Mouse (Mus musculus): Measurements from ENCODE around the gene Gp1ba.

The Gp1ba gene

GRCm38 (mm10) chr11:70638714-70639278 lies at the start of gene Gp1ba:
TSS of gene Gp1ba (plus strand) at chr11:70639122.
- in situ Hi-C loops (cut with MboI, MseI), result no loop called here

- in situ Hi-C loops (cut with MboI, MseI), result no loop called here
Measured at GRCm38 (mm10) chr11:70591733-70592132, 47.2 kb upstream of the Gp1ba start.

GRCm38 (mm10) chr11:70594253-70594989 lies 44.5 kb upstream of the Gp1ba start:
- in situ Hi-C loops (cut with MboI, MseI), result no loop called here

- in situ Hi-C loops (cut with MboI, MseI), result no loop called here
Measured at GRCm38 (mm10) chr11:70595638-70596037, 43.3 kb upstream of the Gp1ba start.

- in situ Hi-C loops (cut with MboI, MseI), result no loop called here
Measured at GRCm38 (mm10) chr11:70596094-70596493, 42.8 kb upstream of the Gp1ba start.

GRCm38 (mm10) chr11:70597301-70597700 lies 41.6 kb upstream of the Gp1ba start:
- in situ Hi-C loops (cut with MboI, MseI), result no loop called here

GRCm38 (mm10) chr11:70598451-70598953 lies 40.4 kb upstream of the Gp1ba start:
- in situ Hi-C loops (cut with MboI, MseI), result no loop called here

GRCm38 (mm10) chr11:70605024-70605566 lies 33.8 kb upstream of the Gp1ba start:
- in situ Hi-C loops (cut with MboI, MseI), result loop anchor here (5.0 kb wide), 2 partner anchors 63 to 193 kb away; partner anchors contain the start of genes Pelp1 and Pld2

- in situ Hi-C loops (cut with MboI, MseI), result loop anchor here (5.0 kb wide), 2 partner anchors 64 to 194 kb away; partner anchors contain the start of genes Pelp1 and Pld2
Measured at GRCm38 (mm10) chr11:70606717-70607116, 32.2 kb upstream of the Gp1ba start.

GRCm38 (mm10) chr11:70607611-70608010 lies 31.3 kb upstream of the Gp1ba start:
- in situ Hi-C loops (cut with MboI, MseI), result loop anchor here (5.0 kb wide), 2 partner anchors 65 to 195 kb away; partner anchors contain the start of genes Pelp1 and Pld2

- in situ Hi-C loops (cut with MboI, MseI), result loop anchor here (5.0 kb wide), 2 partner anchors 66 to 196 kb away; partner anchors contain the start of genes Pelp1 and Pld2
Measured at GRCm38 (mm10) chr11:70608381-70609066, 30.4 kb upstream of the Gp1ba start.

- in situ Hi-C loops (cut with MboI, MseI), result no loop called here
Measured at GRCm38 (mm10) chr11:70610752-70611151, 28.2 kb upstream of the Gp1ba start.

GRCm38 (mm10) chr11:70612505-70612904 lies 26.4 kb upstream of the Gp1ba start:
- in situ Hi-C loops (cut with MboI, MseI), result no loop called here

- in situ Hi-C loops (cut with MboI, MseI), result no loop called here
Measured at GRCm38 (mm10) chr11:70615074-70615473, 23.8 kb upstream of the Gp1ba start.

- in situ Hi-C loops (cut with MboI, MseI), result no loop called here
Measured at GRCm38 (mm10) chr11:70615516-70616093, 23.3 kb upstream of the Gp1ba start, which contains the start of gene 4930544D05Rik. TSS of gene 4930544D05Rik (plus strand) at chr11:70615848.

- in situ Hi-C loops (cut with MboI, MseI), result no loop called here
Measured at GRCm38 (mm10) chr11:70619101-70619500, 19.8 kb upstream of the Gp1ba start, which contains the start of gene Chrne. TSS of gene Chrne (minus strand) at chr11:70619216.

- in situ Hi-C loops (cut with MboI, MseI), result no loop called here
Measured at GRCm38 (mm10) chr11:70621972-70622814, 16.7 kb upstream of the Gp1ba start.

- in situ Hi-C loops (cut with MboI, MseI), result no loop called here
Measured at GRCm38 (mm10) chr11:70623053-70623742, 15.7 kb upstream of the Gp1ba start.

GRCm38 (mm10) chr11:70625473-70625872 lies 13.4 kb upstream of the Gp1ba start:
- in situ Hi-C loops (cut with MboI, MseI), result no loop called here

- in situ Hi-C loops (cut with MboI, MseI), result no loop called here
Measured at GRCm38 (mm10) chr11:70626877-70627276, 12.0 kb upstream of the Gp1ba start.

Measured in T-helper 2 cell (primary cell).